Mouse (Mus musculus) lung, postnatal 36 days (tissue): ENCODE measurements around the gene Zfhx3.

ENCODE experiments used
- DNase-seq: peaks from one replicate; pipeline ENCODE4 v3.0.0; 2022; ENCODE audit warnings: mixed read lengths

The Zfhx3 gene

DNA sequence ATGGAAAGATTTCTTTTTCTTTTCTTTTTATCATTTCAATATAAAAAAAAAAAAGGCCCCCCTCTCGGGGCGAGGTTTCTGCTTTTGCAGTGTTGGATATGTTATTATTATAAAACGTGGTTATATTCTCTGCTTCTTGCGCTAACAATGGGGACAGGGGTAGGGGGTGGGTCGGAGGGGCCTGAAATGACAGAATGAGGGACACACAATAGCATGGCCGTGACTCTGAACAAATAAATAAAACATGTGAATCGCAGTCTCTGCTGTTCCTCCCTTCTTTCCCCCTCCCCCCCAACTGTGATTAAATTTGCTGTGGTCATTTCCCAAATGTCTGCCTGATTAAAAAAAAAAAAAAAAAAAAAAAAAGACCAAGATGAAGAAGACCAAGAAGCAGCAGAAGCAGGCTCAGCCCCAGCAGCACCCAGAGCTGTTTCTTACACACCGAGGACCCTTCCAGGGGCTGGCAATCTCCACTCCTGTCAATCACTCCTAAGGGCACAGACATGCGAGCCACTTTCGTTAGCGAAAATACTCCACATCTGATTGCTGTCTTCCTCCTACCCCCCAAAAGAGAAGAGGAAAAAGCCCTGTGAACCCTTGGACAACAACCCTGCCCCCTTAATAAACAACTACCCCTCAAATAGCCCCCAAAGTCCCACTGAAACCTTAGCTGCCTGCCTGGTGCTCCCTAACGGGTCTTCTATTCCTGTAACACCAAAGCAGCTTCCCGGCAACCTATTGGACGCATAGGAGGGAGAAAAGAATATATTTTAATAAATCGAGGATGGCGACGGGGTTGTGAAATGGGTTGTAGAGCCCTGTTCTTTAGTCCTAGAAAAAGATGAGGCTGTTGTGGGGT lies 302.4 kb downstream of the Zfhx3 start:
- DNase-seq: no peak

DNA sequence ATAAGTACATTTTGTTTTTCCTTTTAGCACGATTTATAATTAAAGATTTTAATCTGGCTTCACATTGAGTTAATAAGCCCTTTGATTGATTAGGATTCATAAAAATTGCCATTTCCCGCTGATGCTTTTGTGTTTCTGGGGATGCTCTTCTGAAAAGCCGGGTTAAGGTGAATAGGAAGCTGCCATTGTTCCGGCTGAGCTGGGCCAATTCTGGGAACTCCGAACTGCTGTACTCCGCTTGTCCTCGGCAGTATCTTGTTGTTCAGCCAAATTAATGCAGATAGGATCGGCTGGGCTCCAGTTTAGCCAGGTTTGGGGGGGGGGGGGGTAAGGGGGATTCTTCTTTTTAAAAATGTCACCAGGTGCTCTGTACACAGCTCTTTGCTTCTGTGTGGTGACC lies 303.1 kb downstream of the Zfhx3 start:
- DNase-seq: no peak

DNA sequence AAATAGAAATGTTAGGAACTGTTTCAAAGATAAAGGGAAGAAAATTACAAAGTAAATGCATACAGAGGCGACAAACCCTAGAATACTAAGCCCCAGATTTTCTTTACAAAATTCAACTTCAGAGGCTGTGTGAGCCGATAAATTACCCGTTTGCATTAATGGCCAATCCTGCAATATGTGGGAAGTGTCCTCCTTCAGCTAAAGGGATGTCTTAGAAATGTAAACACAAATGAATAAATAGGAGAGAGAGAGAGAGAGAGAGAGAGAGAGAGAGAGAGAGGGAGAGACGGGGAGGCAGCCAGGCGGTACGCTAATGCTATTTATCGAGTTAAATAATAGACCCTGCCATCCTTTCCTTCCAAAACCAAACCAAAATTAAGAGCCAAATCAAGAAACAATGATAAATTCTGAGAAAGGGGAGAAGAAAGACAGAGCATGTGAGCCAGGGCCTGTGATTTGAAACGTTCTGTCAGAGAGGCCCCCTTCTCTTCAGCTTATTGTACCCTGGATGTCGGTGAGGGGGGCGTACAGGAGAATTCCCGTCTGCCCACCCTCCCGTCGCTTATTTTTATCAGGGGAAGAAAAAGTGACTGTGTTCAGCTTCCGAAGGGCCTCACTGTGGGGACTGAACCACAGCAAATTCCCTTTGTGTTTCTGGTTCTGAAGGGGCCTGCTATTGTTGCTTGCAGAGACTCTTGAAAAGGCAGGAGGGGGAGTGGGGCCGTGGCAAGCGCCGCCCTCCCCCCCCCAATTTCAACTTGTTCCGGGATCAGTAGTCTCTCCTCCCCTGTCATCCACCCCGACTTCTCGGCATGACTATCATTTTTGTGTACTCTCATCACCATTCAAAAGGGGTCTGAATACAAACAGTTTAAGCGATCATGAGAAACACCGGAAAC lies 303.8 kb downstream of the Zfhx3 start:
- DNase-seq: no peak

DNA sequence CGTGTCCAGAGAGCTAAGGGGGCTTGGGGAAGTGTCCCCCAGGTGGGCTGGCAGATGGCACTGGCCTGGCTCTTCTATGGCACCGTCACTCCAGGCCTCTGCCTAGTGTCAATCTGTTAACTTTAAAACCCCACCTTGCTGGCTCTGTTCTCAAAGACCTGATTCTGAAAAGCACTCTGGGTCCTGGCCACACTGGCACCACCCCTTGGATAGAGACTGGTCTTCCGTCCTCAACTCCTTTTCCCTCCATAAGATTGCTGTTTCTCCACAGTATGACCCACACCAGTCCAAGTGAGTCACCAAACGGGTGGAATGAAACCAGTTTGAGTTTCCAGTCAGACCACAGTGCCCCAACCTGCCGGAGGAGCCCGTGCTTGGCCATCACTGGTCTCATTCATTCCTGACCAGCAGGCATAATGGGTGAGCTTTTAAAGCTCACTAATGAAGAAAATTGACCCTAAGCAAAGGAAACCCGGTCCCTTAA lies 304.5 kb downstream of the Zfhx3 start:
- DNase-seq: no peak

DNA sequence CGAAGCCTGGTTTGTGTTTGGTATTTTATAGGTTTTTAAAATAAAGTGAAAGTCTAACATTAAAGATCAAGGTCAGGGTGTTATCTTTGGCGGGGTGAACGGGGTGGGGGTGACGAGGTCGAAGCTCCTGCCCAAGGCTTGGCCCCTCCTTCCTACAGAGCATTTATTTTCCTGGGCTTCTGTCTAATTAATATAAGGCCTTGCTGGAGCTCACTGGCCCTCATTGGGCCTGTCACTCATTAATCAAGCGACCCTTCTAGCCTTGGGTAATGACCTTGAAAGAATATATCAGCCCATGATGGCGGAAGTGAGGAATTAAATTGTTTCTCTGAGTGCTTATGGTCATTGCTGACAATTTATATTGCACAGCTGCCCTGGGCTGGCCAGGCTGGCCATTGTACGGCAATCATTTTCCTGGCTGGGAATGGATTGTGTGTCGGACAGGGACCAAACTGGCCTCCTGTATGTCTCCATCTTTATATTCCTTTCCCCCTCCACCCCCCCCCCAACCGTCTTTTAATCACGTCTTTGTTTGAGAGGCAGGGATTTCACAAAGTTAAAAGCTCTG lies 322.2 kb downstream of the Zfhx3 start:
- no peak for DNase-seq

DNA sequence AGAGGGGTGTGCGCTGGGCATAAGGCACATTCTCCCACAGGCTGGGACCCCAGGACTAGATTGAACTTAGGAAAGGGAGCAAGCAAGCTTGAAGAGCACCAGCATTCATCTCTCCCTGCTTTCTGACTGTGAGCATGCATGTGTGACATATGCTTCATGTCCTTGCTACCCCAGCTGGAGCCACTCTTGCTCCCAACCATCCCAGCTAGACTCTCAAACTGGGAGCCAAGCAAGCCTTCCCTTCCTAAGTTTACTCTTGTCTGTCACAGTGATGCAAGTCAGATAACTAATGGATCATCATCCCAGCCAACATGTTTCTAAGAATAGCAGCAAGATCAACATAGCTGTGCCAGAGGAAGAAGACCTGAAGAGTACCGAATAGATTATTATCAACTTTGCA lies 335.5 kb downstream of the Zfhx3 start:
- DNase-seq: peak; percentile 5

DNA sequence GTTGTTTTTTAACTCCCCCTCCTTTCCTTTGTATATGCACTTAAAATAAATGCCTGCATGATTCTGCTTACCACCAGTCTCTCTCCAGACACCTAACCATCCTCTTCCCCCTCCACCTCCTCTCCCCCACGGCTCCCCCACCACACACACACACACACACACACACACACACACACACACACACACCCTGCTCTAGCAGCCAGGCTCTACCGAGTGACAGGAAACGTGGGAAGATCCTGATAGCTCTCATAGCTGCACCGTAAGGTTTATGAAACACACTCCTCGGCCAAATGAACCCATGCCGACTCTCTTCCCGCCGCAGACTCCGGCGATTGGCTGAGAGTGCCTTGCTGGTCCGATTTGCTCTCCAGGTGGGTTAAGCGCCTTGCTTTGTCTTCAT lies 339.5 kb downstream of the Zfhx3 start:
- no peak for DNase-seq

DNA sequence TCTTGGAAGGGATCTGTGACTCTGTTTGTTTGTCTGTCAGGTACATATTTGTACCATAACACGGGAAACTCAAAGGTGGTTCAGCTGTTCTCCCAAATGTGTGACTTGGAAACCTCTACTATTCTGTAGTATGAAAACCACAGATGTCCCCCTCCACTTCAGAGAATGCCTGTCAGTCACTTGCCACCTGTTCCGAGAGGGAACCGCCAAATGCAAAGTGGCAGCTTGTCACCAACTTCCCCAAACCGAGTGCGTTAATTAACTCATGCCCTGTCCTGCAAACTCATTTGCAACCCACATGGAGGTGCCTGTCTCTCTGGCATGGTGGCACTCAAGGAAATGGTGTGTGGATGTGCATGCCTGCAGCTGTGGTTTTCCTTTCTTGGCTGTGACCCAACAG lies 343.7 kb downstream of the Zfhx3 start:
- no peak for DNase-seq

DNA sequence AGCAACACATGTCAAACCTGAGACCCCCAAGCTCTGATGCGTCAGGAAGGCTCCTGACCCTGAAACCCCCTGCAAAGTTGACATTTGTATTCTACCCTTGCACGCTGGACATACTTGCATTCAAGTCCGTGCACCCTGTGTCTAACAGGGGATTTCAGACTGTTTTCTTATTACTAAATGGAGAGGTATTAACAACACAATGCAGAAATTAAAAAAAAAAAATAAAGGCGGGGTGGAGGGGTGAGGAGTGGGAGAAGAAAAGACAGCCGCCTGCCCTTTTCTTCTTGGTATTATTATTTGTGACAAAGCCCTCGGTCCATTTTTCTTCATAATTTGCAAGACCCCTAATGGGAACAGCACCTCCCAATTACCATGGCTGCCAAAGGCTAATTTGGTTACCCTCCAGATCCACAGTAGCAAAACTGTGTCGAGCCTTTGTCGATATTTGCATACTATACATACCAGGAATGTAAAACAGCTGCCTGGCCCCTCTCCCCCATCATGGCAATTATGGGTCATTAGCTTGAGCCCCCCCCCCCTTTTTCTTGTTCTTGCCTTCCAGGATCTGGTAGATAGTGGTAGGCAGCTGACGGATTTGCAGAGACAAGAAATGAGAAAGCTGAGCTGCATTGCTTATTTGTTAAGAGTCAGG lies 358.6 kb downstream of the Zfhx3 start:
- DNase-seq: no peak

DNA sequence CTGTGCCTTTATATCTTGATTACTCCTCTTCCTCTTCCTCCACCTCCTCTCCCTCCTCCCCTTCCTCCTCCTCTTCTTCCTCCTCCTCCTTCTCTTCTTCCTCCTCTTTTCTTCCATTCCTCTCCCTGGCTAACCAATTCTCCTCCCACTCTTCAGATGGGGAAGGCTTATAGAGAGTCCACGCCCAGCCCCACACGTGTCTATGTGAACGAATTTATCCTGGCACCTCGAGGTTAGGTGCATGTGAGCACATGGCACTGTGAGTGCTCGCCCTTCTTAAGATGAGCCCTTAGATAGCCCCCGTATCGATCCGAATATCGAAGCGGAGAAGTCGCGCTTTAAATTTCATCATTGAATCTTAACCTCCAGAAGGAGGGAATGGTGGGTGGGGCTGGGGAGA lies 359.2 kb downstream of the Zfhx3 start:
- DNase-seq: no peak

DNA sequence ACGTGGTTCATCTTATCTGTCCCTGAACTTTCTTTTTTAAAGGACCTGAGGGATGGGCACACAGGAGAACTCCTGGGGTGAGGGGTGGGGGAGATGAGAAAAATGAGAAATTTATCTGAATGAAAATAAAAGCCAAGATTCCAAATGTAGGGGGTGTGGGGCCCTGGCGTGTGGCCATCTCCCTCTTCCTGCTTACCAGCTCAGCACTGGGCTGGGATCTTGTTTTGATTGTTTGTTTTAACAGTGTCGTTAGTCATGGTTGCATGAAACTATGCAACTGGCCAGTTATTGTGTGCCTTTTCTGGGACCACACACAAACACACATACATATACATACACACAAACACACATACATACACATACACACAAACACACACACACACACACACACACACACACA lies 362.9 kb downstream of the Zfhx3 start:
- DNase-seq: no peak

DNA sequence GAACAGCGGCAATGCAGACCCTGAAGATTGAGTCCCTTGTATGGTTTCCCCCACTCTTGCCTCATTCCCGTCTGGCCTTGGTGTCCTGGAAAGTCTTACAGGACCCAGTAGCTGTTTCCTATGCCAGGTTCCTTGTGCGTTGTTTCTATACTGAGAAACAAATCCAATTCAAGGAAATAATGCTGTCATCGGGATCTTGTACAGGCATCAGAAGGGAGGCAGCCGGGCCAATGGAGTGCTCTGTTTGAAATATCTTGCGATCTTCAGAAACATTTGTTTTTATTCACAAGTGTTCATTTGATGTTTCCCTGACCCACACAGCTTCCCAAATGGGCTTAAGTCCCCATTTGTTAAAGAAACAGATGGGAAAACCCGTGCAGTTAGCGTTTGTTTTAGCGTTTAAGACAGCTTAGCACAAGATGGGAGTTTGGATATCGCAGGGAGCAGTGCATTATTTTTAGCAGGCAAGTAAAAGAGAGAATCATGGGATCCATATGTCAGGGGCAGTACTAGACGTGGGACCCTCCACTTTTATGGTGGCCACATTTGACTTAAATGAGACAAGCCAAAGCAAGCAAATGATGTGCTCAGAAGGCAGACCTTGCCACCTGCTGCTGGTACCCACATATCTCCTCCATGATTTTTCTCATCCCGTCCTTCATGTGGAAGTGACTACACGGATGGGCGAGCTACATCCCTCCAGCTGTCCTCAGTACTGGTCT lies 367.2 kb downstream of the Zfhx3 start:
- no peak for DNase-seq

DNA sequence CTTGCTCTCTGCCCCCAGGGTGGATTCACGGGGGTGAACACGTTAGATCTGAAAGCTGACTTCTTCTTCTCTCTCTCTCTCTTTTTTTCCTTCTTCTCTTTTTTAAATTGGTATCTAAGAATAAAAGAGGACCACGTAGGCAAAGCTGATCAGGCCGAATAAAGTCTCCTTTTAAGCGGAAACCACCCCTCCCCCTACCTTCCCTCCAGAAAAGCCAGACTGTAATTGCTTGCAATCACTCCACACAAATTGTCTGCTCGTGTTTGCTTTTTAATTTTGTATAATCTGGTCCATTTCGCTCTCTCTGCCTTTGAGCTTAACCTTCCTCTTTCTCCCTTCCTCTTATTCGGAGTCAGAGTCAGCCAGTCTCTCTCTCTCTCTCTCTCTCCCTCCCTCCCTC lies 372.6 kb downstream of the Zfhx3 start:
- no peak for DNase-seq

DNA sequence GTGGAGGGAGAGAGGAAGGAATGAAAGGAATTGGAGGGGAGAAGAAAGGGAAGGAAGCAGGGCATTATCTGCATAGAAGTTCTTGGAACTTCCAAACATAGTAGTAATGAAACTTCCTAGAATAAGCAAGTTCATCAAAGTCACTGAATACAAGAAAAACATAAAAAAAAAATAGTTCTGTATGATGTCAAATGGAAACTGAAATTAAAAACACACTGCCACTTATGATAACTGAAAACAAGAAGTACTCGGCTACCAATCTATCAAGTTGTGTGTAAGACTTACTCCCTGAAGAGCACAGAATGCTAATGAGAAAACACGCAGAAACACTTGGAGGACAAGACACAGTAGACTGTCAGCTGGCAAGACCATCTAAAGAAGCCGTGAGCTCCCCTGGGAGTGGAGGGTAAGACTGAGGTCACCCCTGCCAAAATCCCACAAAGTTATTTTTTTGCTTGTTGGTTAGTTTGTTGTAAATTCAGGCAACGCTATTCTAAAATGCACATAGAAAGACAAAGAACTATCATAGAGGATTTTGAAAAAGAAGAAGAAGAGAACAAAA lies 375.2 kb downstream of the Zfhx3 start:
- DNase-seq: no peak

DNA sequence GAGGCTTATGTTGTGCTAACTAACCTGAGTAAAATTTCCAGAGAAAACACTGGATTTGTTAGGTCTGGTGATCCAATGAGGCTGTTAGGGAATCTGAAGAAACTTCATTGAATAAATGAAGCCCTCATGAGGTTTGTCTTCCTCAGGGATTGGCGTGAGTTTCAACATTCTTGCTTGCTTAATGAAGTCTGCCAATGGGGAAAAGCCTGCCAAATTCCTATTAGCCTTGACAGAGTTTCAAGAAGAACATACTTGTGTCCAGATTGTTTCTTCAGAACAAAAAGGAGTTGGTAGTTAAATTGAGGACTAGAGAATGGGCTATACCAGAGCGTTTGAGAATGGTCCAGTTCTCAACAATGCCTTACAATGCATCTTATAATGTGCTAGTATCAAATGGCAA lies 385.3 kb downstream of the Zfhx3 start:
- peak; percentile 52 for DNase-seq

DNA sequence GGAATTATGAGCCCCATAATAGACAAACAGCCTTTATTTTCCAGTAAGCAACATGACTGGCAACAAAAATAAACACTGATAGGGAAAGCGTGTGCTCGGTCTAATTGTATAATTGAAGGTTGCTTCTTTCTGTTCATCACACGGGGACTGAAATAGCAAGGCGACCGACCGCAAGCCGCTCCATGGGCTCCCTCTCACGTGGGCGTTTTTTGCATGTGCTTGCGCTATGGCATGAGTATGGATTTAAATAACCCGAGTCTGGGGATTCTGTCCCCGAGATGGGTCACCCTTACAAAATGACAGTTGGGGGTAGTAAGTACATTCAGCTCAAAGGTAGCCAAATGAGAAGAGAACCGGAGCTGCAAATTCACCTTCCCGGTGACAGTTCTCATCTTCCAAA lies 405.9 kb downstream of the Zfhx3 start:
- no peak for DNase-seq

DNA sequence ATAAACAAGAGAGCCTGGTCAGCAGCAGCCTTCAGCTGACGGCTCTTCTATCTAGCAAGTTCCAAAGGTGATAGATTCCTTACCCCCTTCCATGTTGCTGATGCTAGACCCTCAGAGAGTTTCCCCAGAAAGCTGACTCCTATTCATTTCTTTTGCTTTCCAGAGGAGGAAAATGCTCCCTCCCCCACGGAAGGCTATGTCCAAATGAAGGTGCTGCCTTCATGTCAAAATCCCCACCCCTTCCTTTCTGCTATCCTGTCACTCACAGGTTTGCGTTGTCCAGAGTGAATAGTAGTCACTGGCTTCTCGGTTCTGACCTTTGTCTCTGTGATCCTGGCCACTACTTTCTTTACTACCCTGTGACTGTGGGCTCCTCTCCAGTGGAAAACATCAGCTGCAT lies 406.3 kb downstream of the Zfhx3 start:
- no peak for DNase-seq

DNA sequence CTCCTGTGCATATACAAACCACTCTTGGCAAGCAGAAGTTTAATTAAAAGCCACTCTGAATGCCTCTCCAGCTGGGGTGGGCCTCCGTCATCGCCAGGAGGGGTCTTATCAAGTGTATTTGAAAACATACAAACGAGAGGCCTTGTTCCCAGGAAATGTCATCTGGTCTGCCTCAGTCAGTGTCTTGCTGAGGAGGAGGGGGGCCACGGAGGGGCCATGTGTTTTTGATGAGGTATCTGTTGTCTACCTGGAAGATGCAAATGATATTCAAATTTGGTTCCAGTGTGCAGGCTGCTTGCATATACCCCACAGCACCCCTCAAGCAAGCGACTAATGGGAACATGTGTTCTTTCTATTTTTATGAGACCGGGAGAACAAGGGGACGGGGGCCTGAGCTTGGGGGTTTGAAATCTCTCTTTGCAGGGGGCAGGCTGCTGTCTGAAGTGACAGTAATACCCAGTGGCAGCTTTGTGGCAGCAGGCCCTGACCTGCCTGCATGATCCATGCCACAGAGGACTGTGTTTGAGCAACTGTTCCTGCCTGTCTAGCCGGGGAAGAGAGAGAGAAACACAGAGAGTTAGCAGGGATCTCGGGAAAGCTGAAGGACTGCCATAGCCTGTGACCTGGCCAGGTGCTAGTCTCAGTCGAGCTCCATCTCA lies 412.8 kb downstream of the Zfhx3 start:
- no peak for DNase-seq

DNA sequence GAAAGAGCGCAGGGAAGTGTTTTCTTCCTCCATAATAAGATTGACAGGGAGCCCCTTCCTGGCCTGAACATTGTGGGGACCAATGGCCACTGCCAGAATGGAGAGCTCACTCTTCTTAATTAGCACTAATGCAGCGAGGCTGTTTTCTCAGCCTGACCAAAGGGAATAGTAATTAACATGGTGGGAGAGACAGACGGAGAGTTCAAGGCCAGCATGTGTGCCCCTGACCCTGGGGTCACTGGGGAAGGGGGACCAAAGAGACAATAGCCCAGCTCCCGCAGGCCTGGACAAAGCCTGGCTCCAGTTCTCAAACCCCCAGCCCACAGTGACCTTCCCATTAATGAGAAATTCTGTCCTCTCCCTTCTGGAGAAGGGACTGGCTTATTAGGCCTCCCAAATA lies 419.0 kb downstream of the Zfhx3 start:
- DNase-seq: no peak

DNA sequence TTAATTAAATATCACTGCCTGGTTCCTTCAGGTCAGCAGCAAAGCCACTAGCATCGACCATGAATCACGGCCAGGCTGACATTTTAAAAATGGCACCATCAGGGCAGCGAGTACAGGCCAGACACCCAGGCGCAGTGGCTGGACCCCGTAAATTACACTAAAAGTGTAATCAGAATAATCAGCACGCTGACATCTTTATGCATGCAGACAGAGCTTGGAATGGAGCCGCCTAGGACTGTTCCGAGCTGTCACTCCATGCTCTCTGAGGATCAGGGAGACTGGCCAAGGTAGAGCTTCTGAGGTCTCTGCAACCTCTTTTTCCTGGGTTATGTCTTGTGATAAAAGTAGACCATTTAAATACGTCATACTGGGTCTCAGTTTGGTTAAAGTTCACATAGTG lies 420.0 kb downstream of the Zfhx3 start:
- DNase-seq: no peak

DNA sequence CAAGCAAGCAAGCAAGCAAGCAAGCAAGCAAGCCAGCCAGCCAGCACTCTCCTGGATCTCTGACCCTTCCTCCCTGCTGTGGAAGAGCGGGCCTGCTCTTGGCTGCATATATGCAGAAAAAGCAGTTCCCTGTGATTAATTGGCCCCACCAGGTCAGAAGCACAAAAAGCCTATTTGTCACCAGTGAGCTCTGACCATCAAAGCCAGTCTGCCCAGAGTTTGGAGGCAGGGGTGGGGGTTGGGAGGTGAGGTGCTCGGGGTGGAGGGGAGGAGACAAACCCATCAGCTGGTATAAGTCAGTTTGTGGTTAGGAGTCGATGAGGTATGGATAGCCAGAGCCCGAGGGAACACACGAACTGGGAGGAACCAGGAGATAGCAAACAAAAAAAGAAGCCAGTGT lies 421.0 kb downstream of the Zfhx3 start:
- no peak for DNase-seq

DNA sequence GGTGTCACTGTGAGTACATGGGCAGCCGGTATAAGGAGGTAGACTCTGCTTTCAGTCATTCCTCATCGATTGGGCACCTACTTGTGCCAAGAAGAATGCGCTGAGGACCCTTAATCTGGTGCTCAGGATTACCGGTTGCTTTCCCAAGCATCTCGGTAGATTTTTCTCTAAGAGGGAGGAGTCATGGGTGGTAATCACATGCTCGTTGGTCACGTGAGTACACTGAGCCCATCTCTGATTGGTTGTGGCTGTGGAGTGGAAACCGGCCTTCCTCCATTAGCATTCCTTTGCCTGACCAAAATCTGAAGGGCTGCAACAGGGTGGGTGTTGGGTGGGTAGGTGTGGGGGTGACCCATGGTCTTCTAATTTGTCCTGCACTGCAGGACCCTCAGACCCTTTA lies 421.4 kb downstream of the Zfhx3 start:
- DNase-seq: no peak
